Mouse (Mus musculus) hindbrain, embryonic 16.5 days (tissue): ENCODE data around the gene Zfp398. TPM values are rescaled to one million over a fixed set of nuclear protein-coding genes. Genes with fewer than 3 reads are reported as not detected.

Experiments used
- ATAC-seq: fragments of 200-750 bp; cut with Nextera tagmentation; 2 replicates; pipeline ENCODE4 v1.8.0; 2017; ENCODE audit warnings: moderate TSS enrichment, moderate library complexity
- H3K27ac ChIP-seq: fragments of 300-500 bp; sonication (generic); 2 replicates; pipeline ENCODE4 v1.5.1; 2014; ENCODE audit warnings: low read depth, mild to moderate bottlenecking, control low read depth, low read length, moderate library complexity
- H3K27me3 ChIP-seq: fragments of 300-500 bp; sonication (generic); replicated peaks from 2 replicates; pipeline ENCODE4 v1.6.1; 2014; ENCODE audit warnings: low read length; ENCODE audit not compliant: control insufficient read depth, insufficient read depth
- H3K36me3 ChIP-seq: fragments of 300-500 bp; sonication (generic); 2 replicates; pipeline ENCODE4 v1.6.1; 2014; ENCODE audit warnings: mild to moderate bottlenecking, low read length, moderate library complexity, mixed read lengths; ENCODE audit not compliant: control insufficient read depth, insufficient read depth
- H3K4me1 ChIP-seq: fragments of 300-500 bp; sonication (generic); 2 replicates; pipeline ENCODE4 v1.6.1; 2014; ENCODE audit warnings: low read depth, low read length; ENCODE audit not compliant: control insufficient read depth, insufficient read depth
- H3K4me2 ChIP-seq: fragments of 300-500 bp; sonication (generic); 2 replicates; pipeline ENCODE4 v1.6.1; 2014; ENCODE audit warnings: mild to moderate bottlenecking, low read length, control low read depth, moderate library complexity
- H3K4me3 ChIP-seq: fragments of 300-500 bp; sonication (generic); 2 replicates; pipeline ENCODE4 v1.5.1; 2014; ENCODE audit warnings: mild to moderate bottlenecking, low read length, control low read depth, moderate library complexity
- H3K9ac ChIP-seq: fragments of 300-500 bp; sonication (generic); 2 replicates; pipeline ENCODE4 v1.6.1; 2014; ENCODE audit warnings: low read depth, mild to moderate bottlenecking, control low read depth, low read length, moderate library complexity
- H3K9me3 ChIP-seq: fragments of 300-500 bp; sonication (generic); 2 replicates; pipeline ENCODE4 v1.6.1; 2014; ENCODE audit warnings: mild to moderate bottlenecking, low read length, moderate library complexity; ENCODE audit not compliant: control insufficient read depth
- WGBS: fragments of 180-500 bp; shearing (Covaris S2); extraction: QIAGEN DNeasy Blood & Tissue Kit; methylation state at CpG from one replicate; pipeline ENCODE4 v1.1.7; 2014; 5-methylcytosine and 5-hydroxymethylcytosine counted together
- polyA plus RNA-seq: library from polyadenylated mRNA; unstranded; fragments of >200 nt; fragmentation: Nextera tagmentation; extraction: Ambion mirVana; gene quantifications from 2 replicates; pipeline ENCODE4 v1.2.1, GENCODE M21; 2015

Zfp398 gene
- polyA plus RNA-seq, 1 experiment from 2014 or later: 16.5 TPM

- no peak overlapping the region for H3K27ac ChIP-seq
- H3K4me2 ChIP-seq: no peak overlapping the region
- H3K9ac ChIP-seq: no peak overlapping the region
- H3K9me3 ChIP-seq: no peaks in the 10 kb centered on the region
- 93% methylated on average over 23 of the region's 23 CpGs for WGBS
- ATAC-seq: no peak
- peaks cover 29% of the 10 kb centered on the region for H3K36me3 ChIP-seq
- no peaks in the 10 kb centered on the region for H3K27me3 ChIP-seq
- H3K4me1 ChIP-seq: no peaks in the 10 kb centered on the region
- H3K4me3 ChIP-seq: no peak overlapping the region
Observed at GRCm38 (mm10) chr6:47819626-47820325, 15.7 kb upstream of the Zfp398 start.

- H3K9ac ChIP-seq: no peak overlapping the region
- ATAC-seq: no peak
- H3K4me1 ChIP-seq: no peaks in the 10 kb centered on the region
- H3K27me3 ChIP-seq: no peaks in the 10 kb centered on the region
- no peak overlapping the region for H3K27ac ChIP-seq
- 96% methylated on average over 5 of the region's 5 CpGs for WGBS
- peaks cover 31% of the 10 kb centered on the region for H3K36me3 ChIP-seq
- H3K9me3 ChIP-seq: no peaks in the 10 kb centered on the region
- H3K4me3 ChIP-seq: no peak overlapping the region
- no peak overlapping the region for H3K4me2 ChIP-seq
Observed at GRCm38 (mm10) chr6:47821236-47821635, 14.2 kb upstream of the Zfp398 start.

- Histone ChIP-seq H3K27ac (no peak overlapping the region), H3K4me2 (no peak overlapping the region), H3K4me1 (no peaks in the 10 kb centered on the region), H3K9me3 (no peaks in the 10 kb centered on the region), H3K9ac (no peak overlapping the region), H3K36me3 (peaks cover 31% of the 10 kb centered on the region), H3K4me3 (no peak overlapping the region), H3K27me3 (no peaks in the 10 kb centered on the region)
- WGBS: 97% methylated on average over 6 of the region's 6 CpGs
- no peak for ATAC-seq
Observed at GRCm38 (mm10) chr6:47821776-47822175, 13.7 kb upstream of the Zfp398 start.

- Histone ChIP-seq H3K4me2 (no peak overlapping the region), H3K4me3 (no peak overlapping the region), H3K36me3 (peaks cover 29% of the 10 kb centered on the region), H3K27ac (no peak overlapping the region), H3K9me3 (no peaks in the 10 kb centered on the region), H3K4me1 (peaks cover 6% of the 10 kb centered on the region), H3K9ac (no peak overlapping the region), H3K27me3 (no peaks in the 10 kb centered on the region)
- no peak for ATAC-seq
- 75% methylated on average over 2 of the region's 2 CpGs for WGBS
Observed at GRCm38 (mm10) chr6:47824241-47824640, 11.2 kb upstream of the Zfp398 start.

- Histone ChIP-seq H3K9ac (no peak overlapping the region), H3K4me1 (peaks cover 13% of the 10 kb centered on the region), H3K27ac (no peak overlapping the region), H3K4me3 (no peak overlapping the region), H3K36me3 (peaks cover 17% of the 10 kb centered on the region), H3K9me3 (no peaks in the 10 kb centered on the region), H3K4me2 (no peak overlapping the region), H3K27me3 (no peaks in the 10 kb centered on the region)
- ATAC-seq: no peak
- 90% methylated on average over 4 of the region's 4 CpGs for WGBS
Observed at GRCm38 (mm10) chr6:47827462-47827861, 8.0 kb upstream of the Zfp398 start.

- WGBS: 16% methylated on average over 1 of the region's 1 CpGs
- no peak for ATAC-seq
- H3K36me3 ChIP-seq: peaks cover 8% of the 10 kb centered on the region
- H3K9me3 ChIP-seq: no peaks in the 10 kb centered on the region
- no peak overlapping the region for H3K27ac ChIP-seq
- peak overlapping the region; percentile 57 for H3K4me2 ChIP-seq
- peaks cover 13% of the 10 kb centered on the region for H3K4me1 ChIP-seq
- H3K4me3 ChIP-seq: peak overlapping the region; percentile 94
- no peaks in the 10 kb centered on the region; the same call in 1 of the 2 replicates for H3K27me3 ChIP-seq
- no peak overlapping the region for H3K9ac ChIP-seq
Observed at GRCm38 (mm10) chr6:47828950-47829349, 6.5 kb upstream of the Zfp398 start.

- Histone ChIP-seq H3K27me3 (no peaks in the 10 kb centered on the region; the same call in 1 of the 2 replicates), H3K4me3 (peak within 1 kb of the TSS; percentile 94), H3K4me1 (peaks cover 13% of the 10 kb centered on the region), H3K9me3 (no peaks in the 10 kb centered on the region), H3K36me3 (no peaks in the 10 kb centered on the region; the same call in 1 of the 2 replicates), H3K4me2 (peak within 1 kb of the TSS; percentile 57), H3K9ac (peak within 1 kb of the TSS; percentile 98), H3K27ac (peak within 1 kb of the TSS; percentile 96)
- peak; percentile 95 for ATAC-seq
- 1% methylated on average over 63 of the region's 64 CpGs for WGBS
Observed at GRCm38 (mm10) chr6:47830104-47831078, 5.1 kb upstream of the Zfp398 start, which contains the start of gene Zfp786. Zfp786 (minus strand) TSS chr6:47830867.

- 61% methylated on average over 1 of the region's 1 CpGs for WGBS
- Histone ChIP-seq H3K4me1 (peaks cover 18% of the 10 kb centered on the region), H3K27ac (no peak overlapping the region), H3K9me3 (no peaks in the 10 kb centered on the region), H3K4me3 (no peak overlapping the region), H3K4me2 (no peak overlapping the region), H3K27me3 (no peaks in the 10 kb centered on the region; the same call in 1 of the 2 replicates), H3K36me3 (no peaks in the 10 kb centered on the region), H3K9ac (no peak overlapping the region)
- ATAC-seq: no peak
Observed at GRCm38 (mm10) chr6:47832220-47832619, 3.2 kb upstream of the Zfp398 start.
